Mouse (Mus musculus) frontal cortex, adult (tissue): ENCODE results near the gene Gfod1.

Source experiments
- ATAC-seq: cut with Nextera tagmentation; 2 replicates; pipeline ENCODE4 v1.9.2; 2017; ENCODE audit warnings: mild to moderate bottlenecking, moderate library complexity, mixed read lengths; ENCODE audit not compliant: low TSS enrichment

Gene Gfod1

DNA sequence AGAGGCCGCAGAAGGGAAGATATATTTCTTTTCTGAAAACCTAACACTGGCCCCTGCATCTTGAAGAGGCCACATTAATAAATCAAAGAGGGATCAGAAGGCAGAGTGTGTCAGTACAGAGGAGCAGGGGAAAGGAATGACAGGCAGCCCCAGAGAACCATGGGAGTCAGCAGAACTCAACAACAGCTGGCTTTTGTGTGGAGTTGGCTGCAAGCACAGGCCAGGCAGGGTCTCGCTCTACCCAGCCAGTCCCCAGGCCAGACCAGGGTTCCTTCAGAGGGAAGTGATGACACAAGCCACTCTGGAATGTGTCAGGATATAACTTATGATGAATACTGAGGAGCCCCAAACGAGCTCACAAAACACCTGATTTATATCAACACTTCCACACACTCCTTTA is 144.5 kb downstream of the Gfod1 start:
- ATAC-seq = no peak

DNA sequence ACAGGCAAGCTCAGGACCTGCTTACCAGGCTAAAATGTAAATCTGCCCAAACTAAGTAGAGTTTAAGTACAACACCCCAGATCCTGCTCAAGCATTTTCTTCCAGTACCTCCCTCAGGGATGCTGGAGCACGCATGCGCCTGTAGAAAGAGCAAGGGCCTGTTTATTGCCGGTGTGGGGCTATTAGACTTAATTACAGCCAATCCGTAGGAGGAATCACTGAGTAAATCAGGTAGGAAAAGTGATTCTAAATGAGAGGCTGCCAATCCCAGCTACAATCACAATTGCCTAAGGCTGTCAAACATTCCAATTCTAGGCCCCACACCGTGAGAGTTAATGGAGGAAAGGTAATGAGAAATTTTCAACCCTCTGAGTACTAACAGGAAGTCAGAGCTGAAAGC is 145.7 kb downstream of the Gfod1 start:
- ATAC-seq = no peak

DNA sequence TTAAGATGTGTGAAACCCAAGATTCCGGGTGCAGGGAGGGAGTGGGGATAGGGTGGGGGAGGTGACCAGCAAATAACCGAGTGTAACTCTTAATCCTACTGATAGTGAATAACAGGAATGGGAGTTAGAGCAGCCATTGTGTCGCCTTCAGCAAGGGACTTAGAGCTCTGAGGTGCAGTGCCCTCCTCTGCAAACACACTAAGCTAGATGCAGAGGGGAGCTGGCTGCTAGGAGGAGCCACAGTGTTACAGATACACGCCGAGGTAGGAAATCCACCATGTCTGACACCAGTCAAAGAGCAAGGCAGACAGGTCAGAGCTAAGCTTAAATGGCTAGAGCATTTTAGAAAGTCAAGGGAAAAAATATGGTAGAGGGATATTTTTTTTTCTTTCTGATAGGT is 146.6 kb downstream of the Gfod1 start:
- no peak for ATAC-seq

DNA sequence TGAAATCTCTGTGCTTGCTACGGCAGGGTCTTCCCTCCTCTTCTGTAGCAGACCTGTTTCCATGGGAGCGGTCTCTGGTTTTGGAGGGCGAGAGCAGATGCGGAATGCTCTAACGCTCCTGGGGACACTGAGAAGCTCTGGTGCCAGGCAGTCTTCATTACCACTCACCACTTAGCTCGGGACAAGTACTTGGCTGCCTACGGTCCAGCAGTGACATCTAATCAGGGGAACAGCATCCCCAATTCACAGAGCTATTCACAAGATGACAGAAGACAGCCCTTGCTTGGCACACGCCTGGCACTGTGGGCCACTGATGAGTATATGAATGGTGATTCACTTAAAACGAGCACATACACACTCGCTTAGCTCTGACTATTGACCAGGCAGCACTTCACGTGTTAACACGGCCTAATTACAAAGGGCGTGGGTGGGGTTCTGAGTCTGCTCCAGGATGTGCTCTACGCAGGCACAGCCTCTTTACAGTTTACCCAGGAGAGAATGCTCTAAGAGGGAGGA is 151.9 kb downstream of the Gfod1 start:
- no peak for ATAC-seq

DNA sequence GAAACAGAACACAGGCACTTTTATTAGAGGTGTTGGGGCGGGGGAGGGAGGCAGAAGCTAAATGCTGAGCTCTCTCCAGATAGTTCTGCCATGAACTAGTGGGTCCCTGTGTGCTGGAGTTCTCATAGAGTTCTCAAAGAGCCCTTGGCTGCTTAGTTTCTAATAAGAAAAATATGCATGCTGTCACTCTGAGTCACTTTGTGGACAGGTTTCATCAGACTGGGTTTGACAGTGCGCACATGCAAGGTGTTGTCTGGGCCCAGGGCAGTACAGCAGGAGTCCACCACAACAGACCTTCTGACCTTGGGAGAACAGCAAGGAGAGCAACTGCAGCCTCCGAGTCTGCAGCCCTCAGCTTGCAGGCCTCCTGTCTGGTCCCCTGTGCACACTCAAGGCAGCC is 154.3 kb downstream of the Gfod1 start:
- no peak for ATAC-seq

DNA sequence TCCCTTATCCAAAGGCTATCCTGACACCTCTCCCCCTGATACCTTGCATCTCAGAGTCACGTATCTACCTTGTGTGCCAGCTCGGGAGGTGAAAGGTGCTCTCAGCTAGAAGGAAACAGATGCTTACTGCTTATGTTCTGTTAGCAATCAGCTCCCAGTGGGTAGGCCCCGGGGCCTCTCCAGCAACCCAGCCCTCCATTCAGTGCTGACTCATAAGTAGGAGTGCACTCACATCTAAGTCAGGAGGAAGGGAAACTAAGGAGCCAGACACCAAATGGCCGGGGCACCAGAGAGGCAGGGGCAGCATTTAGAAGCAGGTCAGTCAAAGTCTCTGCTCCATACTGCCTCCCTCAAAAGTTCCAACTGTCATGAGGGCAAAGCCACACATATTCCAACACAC is 155.3 kb downstream of the Gfod1 start:
- peak; percentile 42 for ATAC-seq

DNA sequence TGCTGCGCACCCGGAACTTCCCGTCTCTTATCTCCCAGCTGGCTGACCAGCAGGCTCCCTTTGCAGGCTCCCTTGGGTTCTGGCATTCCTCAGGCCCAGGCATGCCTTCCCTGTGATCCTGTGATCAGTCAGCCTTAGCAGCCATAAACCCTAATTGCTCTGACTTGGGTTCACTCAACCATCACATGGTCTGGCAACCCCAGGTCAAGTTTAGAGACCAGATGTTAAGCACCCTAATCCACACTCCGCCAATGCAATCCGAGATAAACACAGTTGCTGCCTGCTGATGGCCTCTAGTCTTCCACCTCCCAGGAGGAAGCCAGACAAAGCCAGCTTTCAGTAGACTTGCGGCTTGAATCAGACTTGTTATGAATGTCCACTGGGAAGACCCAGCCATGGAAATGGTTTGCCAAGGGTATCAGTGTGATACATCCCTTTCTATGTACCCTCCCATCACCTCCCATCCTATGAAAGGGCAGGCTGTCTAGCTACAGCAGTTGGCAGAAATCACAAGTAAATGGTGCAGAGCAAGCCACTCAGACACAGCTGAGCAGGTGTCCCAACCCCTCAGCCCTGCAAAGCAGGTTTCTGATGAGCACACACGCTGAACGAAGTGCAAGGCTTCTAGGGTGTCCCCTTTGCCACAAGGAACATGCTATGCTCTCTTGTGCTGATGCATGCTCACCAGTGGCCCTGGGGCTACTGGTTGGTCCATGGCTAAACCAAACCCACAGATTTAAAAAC is 157.3 kb downstream of the Gfod1 start:
- no peak for ATAC-seq
